Mouse (Mus musculus) thymus, postnatal 0 days (tissue): ENCODE measurements around the gene Arrdc3. TPM values are rescaled to one million over a fixed set of nuclear protein-coding genes. Genes with fewer than 3 reads are reported as not detected.
"Not testable (repeated sequence)": the region's sequence is repeated elsewhere in the genome, so short reads cannot be mapped to it uniquely, and the experiment has no call there.

Experiments used
- DNase-seq: peaks from one replicate; pipeline ENCODE4 v3.0.0-alpha.2; 2015; ENCODE audit warnings: low spot score
- polyA plus RNA-seq: library from polyadenylated mRNA; unstranded; fragments of >200 nt; fragmentation: Nextera tagmentation; extraction: Ambion mirVana; gene quantifications from 2 replicates; pipeline ENCODE4 v1.2.1, GENCODE M21; 2015

The Arrdc3 gene
- polyA plus RNA-seq: 14.8 and 21.3 TPM in 2 replicates

GRCm38 (mm10) chr13:80883190-80883589 lies at the start of gene Arrdc3:
Gene Arrdc3 (plus strand): TSS chr13:80883384.
- peak; percentile 98 for DNase-seq

- peak; percentile 64 for DNase-seq
Measured at GRCm38 (mm10) chr13:80862215-80862614, 21.0 kb upstream of the Arrdc3 start.

DNA sequence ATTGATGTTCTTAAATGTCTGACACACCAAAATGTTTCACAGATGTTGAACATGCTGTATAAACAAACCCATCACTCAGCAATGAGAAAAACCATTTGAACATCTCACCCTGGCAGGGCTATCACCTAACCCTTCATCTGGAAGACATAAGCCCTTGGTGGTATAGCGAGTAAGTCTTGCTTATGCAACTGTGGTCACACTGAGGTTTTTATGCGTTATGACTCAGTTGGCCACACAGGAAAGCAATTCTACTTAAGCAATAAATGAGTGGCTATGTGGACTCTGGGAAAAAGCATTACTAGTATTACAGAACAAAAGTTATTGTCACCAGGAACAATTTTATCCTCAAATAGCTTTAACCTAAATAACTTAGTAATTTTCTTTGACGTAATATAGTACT lies 19.0 kb upstream of the Arrdc3 start:
- no peak for DNase-seq

GRCm38 (mm10) chr13:80875126-80875525 lies 8.1 kb upstream of the Arrdc3 start:
- DNase-seq: no peak

DNA sequence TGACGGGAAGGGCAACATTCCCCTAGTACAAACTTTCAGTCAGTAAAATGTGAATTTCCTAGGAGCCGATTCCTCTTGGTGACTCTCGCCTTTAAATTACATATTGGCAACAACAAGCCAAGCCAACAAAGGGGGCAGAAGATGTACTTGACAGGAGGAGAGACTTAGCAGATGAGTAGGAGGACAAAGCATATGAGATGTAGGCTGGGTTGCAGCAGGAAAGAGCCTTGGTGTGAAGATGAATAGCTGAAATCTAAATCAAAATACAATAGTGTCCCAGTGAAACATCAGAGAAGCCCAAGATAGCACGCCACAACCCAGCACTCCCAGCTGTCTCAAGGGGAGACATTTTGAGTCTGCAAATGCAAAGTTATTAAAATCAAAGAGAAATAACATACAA lies 2.4 kb upstream of the Arrdc3 start:
- DNase-seq: no peak

DNA sequence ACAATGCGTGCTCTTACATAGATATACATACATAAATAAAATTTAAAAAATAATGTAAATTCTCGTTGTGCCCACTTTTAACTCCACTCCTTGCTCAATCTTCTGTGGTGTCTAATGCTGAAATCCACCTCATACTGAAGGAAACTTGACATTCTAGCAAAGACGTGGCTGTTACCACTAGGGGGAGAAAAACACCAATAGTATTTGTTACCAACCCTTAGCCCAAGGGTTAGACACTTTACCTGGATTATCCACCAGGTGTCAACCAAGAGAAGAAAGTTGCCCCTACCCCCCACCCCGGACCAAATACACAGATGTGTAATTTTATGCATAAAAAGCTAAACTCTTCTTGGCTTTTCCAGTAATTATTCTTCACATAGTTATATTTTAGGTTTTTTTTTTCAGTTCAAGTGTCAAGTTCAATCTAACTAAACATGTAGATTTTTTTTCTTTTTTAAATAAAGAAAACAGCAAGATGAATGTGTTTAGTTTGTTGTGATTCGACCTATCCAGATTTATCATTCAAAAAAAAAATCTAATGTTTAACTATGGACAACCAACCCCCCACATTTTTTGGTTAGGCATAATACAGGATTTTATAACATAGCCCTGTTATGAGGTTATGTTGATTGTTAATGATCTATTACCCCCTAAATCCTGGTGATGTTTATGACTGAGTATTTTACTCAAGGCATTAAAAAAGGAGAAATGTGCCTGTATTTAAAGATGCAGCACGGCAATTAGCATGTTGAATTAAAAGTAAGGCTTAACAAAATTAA lies 1.3 kb upstream of the Arrdc3 start:
- peak; percentile 88 for DNase-seq

GRCm38 (mm10) chr13:80882716-80883135 lies 458 bp upstream of the Arrdc3 start:
- no peak for DNase-seq

DNA sequence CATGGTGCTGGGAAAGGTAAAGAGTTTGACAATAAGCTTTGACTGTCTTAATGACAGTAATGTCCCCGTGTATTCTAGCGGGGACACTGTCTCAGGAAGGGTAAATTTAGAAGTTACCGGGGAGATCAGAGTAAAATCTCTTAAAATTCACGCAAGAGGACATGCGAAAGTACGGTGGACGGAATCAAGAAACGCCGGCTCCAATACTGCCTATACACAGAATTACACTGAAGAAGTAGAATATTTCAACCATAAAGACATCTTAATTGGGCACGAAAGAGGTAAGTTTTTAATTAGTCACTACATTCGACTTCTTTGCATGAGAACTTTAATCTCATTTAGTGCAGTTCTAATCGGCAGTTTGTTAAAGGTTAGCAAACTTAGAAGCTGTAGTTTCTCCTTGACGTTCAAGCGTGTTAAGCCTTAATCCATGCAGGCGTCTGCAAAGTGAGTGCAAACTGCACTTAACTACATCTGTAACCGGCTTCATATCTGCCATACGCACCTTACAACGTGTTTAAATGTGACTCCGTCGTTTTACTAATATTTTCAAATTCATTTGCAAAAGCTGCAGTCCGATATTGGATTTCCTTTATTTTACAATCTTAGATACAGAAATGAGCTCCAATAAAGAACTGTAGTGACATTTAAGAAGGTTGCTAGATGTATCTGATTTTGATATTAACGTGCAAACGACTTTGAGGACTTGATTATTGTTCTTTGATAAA lies 629 bp downstream of the Arrdc3 start:
- DNase-seq: peak; percentile 59

- peak; percentile 85 for DNase-seq
Measured at GRCm38 (mm10) chr13:80884377-80884983, 1.3 kb downstream of the Arrdc3 start.

GRCm38 (mm10) chr13:80885103-80885833 lies 2.1 kb downstream of the Arrdc3 start:
- DNase-seq: peak; percentile 96

GRCm38 (mm10) chr13:80885834-80886663 lies 2.9 kb downstream of the Arrdc3 start:
- peak; percentile 98 for DNase-seq

DNA sequence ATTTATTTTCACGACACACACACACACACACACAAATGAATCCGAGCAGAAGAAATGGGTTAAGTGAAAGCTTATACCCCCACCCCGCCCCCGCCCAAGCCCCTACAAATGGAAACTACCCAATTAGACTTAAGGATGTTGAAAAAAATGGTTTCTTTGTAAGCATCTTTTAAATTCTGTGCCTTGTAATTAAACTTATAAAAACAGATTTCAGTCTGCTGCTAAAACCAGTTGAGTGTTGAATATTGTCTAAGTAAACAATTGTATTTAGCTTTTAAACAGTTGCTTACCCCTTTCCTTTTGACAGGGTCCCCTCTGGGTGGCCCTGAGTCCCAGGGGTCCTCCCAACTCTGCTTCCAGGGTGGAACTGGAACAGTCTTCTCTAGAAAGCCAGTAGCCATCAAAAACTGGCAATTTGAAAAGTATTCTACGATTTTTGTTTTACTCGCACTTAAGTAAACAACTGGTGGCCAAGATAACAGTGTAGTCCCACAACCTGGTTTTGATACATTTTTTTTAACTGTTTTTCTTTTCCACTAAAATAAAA lies 3.6 kb downstream of the Arrdc3 start:
- DNase-seq: peak; percentile 33

- no peak for DNase-seq
Measured at GRCm38 (mm10) chr13:80887842-80888241, 4.7 kb downstream of the Arrdc3 start.

DNA sequence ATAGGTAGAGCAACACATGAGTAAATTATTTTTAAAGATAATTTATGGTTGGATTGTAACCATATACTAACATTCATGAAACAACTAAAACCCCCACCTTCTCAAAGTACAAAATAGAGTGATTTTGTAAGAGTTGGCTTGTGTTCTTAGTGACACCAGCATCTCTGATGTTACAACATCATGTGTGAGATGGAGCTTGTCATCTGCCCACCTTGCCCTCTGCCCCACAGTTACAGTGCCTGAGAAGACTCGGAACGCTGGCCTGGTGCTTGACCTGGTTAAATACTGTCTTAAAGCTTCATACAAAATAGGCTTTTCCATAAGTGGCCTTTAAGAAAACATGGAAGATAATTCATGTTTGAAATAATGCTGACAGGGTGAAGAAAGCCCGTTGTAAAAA lies 11.7 kb downstream of the Arrdc3 start:
- not testable (repeated sequence) for DNase-seq

DNA sequence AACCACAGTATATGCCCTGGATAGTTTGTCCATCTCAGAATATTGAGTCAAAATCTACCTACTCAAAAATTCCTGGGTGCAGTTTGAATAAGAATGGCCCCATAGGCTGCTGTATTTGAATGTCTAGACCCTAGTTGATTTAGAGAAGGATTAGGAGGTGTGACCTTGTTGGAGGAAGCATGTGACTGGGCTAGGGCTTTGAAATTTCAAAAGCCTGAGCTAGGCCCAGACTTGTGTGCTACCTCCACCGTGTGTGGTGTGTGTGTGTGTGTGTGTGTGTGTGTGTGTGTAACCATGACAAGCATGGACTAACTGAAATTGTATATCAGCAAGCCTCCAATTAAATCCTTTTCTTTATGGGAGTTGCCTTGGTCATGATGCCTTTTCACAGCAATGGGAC lies 14.2 kb downstream of the Arrdc3 start:
- DNase-seq: no peak

DNA sequence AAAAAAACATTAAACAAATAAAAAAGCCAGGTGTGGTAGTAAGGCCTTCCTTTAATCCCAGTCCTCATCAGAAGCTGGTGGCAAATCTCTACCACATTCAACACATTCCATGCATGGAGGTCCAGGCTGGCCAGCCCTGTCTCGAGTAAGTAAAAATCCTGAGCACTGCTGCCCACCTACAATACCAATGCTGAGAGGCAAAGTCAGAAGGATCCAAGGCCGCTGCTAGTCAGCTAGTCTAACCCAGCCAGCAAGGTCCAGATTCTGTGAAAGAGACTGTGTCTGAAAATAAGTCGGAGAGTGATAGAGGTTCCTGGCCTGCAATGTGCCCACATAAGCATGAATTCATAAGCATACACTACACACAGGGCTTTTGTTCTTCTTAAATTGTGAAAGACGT lies 14.9 kb downstream of the Arrdc3 start:
- DNase-seq: no peak

DNA sequence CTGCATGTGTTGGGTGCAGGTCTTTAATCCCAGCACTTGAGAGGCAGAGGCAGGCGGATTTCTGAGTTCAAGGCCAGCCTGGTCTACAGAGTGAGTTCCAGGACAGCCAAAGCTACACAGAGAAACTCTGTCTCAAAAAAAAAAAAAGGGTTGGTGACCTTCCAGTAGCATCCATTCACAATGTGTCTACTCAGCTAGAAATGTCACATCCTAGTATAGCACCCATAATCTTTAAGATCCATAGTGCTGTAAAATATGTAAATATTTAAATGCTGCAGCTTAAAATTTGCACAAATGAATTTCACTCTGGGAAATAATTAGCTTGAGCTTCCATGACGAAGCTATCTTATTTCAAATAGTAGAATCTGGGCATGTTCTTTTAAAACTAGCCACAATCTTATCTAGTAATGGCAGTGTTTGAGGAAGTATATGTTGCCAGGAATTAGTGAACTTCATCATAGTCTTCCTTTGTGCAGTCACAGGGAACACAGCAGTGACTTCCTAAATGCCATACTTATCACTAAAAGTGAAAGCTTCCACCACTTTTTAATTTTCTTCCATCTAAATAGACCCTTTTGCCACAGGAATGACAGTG lies 16.3 kb downstream of the Arrdc3 start:
- no peak for DNase-seq

DNA sequence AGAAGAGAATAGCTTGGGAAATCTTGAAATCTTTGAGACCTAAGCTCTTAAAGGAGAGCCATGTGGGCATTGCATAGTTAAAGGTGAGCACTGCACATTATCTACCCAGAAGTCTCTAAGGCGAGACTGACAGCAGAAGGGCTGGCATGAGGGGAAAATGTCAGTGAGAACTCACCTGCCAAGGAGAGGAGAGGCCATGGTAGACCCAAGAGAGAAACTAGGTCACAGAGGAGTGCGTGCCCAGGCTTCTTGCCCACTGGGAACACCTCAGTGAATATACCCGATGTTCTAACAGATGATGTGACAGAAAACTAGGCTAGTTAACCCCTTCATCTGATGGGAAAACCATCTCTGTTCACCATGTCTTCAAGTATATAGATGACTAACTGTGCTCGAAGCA lies 18.2 kb downstream of the Arrdc3 start:
- DNase-seq: no peak

GRCm38 (mm10) chr13:80902796-80903195 lies 19.6 kb downstream of the Arrdc3 start:
- no peak for DNase-seq

- DNase-seq: no peak
Measured at GRCm38 (mm10) chr13:80913361-80913760, 30.2 kb downstream of the Arrdc3 start.
